Mouse (Mus musculus) limb, embryonic 11.5 days (tissue): ENCODE measurements around the gene Ctsw. TPM values are rescaled to one million over a fixed set of nuclear protein-coding genes. Genes with fewer than 3 reads are reported as not detected.
A peak's percentile ranks its signal among the peaks of the same experiment; 100 is the strongest.

Experiments
- ATAC-seq: fragments of 200-750 bp; cut with Nextera tagmentation; 2 replicates; pipeline ENCODE4 v1.8.0; 2017; ENCODE audit warnings: low read depth; ENCODE audit not compliant: insufficient number of reproducible peaks, low FRiP score, low TSS enrichment
- DNase-seq: peaks from one replicate; pipeline ENCODE4 v3.0.0-alpha.2; 2015; ENCODE audit warnings: low spot score
- H3K27ac ChIP-seq: fragments of 300-500 bp; sonication (generic); replicated peaks from 2 replicates; pipeline ENCODE4 v1.5.1; 2014; ENCODE audit warnings: low read depth, mild to moderate bottlenecking, low read length
- H3K27me3 ChIP-seq: fragments of 300-500 bp; sonication (generic); 2 replicates; pipeline ENCODE4 v1.6.1; 2014; ENCODE audit warnings: mild to moderate bottlenecking, low read length, mixed read lengths; ENCODE audit not compliant: control insufficient read depth, insufficient read depth
- H3K36me3 ChIP-seq: fragments of 300-500 bp; sonication (generic); 2 replicates; pipeline ENCODE4 v1.6.1; 2014; ENCODE audit warnings: mild to moderate bottlenecking, low read length, moderate library complexity, mixed read lengths; ENCODE audit not compliant: control insufficient read depth, insufficient read depth
- H3K4me1 ChIP-seq: fragments of 300-500 bp; sonication (generic); 2 replicates; pipeline ENCODE4 v1.6.1; 2014; ENCODE audit warnings: low read length, mixed read lengths; ENCODE audit not compliant: control insufficient read depth, insufficient read depth
- H3K4me2 ChIP-seq: fragments of 300-500 bp; sonication (generic); 2 replicates; pipeline ENCODE4 v1.6.1; 2014; ENCODE audit warnings: low read depth, mild to moderate bottlenecking, moderate library complexity; ENCODE audit not compliant: severe bottlenecking
- H3K4me3 ChIP-seq: fragments of 300-500 bp; sonication (generic); 2 replicates; pipeline ENCODE4 v1.5.1; 2014; ENCODE audit warnings: low read depth, low read length
- H3K9ac ChIP-seq: fragments of 300-500 bp; sonication (generic); 2 replicates; pipeline ENCODE4 v1.6.1; 2014; ENCODE audit warnings: mild to moderate bottlenecking, low read length
- H3K9me3 ChIP-seq: fragments of 300-500 bp; sonication (generic); 2 replicates; pipeline ENCODE4 v1.6.1; 2016; ENCODE audit warnings: low read length; ENCODE audit not compliant: control insufficient read depth
- WGBS: fragments of 180-500 bp; shearing (Covaris S2); extraction: QIAGEN DNeasy Blood & Tissue Kit; methylation state at CpG from one replicate; pipeline ENCODE4 v1.1.7; 2014; 5-methylcytosine and 5-hydroxymethylcytosine counted together
- polyA plus RNA-seq: library from polyadenylated mRNA; unstranded; fragments of >200 nt; fragmentation: Nextera tagmentation; extraction: Ambion mirVana; gene quantifications from 2 replicates; pipeline ENCODE4 v1.2.1, GENCODE M21; 2014

The Ctsw gene
- polyA plus RNA-seq, 1 experiment from 2014 or later = 1.0 TPM

DNA sequence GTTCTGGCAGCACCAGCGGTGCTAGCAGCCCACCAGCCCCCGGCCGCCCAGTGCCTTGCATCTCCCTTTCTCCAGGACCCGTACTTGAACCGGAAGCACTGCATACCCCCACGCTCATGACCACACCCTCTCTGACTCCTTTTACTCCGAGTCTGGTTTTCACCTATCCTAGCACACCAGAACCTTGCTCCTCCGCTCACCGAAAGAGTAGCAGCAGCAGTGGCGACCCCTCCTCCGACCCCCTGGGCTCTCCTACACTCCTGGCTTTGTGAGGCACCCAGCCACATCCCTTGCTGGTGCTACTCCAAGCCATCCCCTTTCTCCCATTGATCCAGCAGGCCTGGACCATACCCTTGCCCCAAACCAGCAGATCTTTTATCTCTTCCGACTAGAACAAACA, 13.3 kb downstream of the Ctsw start:
- ATAC-seq = no peak
- Histone ChIP-seq H3K27ac (no peak overlapping the region), H3K4me2 (peak overlapping the region; percentile 98; the same call in 1 of the 2 replicates), H3K9ac (no peak overlapping the region), H3K36me3 (no peaks in the 10 kb centered on the region), H3K9me3 (no peaks in the 10 kb centered on the region), H3K4me1 (peaks cover 13% of the 10 kb centered on the region), H3K27me3 (peaks cover under 1% of the 10 kb centered on the region; the same call in 1 of the 2 replicates), H3K4me3 (no peak overlapping the region)
- DNase-seq = no peak
- WGBS = 87% methylated on average over 12 of the region's 12 CpGs

DNA sequence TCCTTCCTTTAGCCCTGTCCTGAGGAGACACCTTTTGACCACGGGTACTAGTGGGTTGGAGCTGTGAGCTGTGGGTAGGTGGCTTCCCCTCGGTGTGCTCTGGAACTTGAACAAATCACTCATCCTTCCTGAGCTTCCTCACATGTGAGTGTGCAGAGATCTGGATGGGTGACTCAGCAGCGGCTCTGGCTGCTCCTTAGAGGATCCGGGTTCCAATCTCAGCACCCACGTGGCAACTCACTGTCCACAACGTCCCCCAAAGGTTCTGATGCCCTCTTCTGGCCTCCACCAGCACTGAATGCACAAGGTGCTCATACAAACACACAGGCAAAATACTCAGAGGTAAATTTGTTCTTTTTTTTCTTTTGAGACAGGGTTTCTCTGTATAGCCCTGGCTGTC, 16.5 kb downstream of the Ctsw start:
- Histone ChIP-seq H3K4me1 (peaks cover 25% of the 10 kb centered on the region), H3K4me3 (no peak overlapping the region)
- 80% methylated on average over 6 of the region's 6 CpGs for WGBS

DNA sequence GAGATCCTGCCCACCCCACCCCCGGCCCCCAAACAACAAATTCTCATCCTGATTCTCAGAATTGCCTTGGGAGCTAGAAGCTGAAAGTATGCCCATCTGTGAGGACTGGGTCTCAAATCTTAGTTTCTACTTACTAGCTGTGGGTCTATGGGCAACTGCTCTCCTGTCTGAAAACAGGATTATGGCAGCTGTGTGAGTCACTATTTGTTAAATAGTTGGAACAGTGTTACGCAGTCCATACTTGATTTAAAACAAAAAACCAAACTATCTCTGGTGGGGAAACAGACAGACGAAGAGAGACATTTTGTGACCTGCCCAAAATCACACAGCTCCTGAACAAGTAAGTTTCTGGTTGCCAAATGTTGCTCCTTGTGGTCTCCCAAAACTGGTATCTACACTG, 18.6 kb downstream of the Ctsw start:
- H3K27ac ChIP-seq = no peak overlapping the region
- H3K9ac ChIP-seq = no peak overlapping the region
- ATAC-seq (no peak), DNase-seq (no peak)
- H3K4me1 ChIP-seq = peaks cover 15% of the 10 kb centered on the region
- no peak overlapping the region for H3K4me3 ChIP-seq
- 88% methylated on average over 3 of the region's 3 CpGs for WGBS
- H3K27me3 ChIP-seq = peaks cover 36% of the 10 kb centered on the region
- no peaks in the 10 kb centered on the region for H3K9me3 ChIP-seq
- no peaks in the 10 kb centered on the region for H3K36me3 ChIP-seq
- H3K4me2 ChIP-seq = no peak overlapping the region

More for the DNA sequence above, 16.5 kb downstream of the Ctsw start:
- Histone ChIP-seq H3K9me3 (no peaks in the 10 kb centered on the region), H3K27me3 (peaks cover 33% of the 10 kb centered on the region), H3K9ac (no peak overlapping the region), H3K36me3 (no peaks in the 10 kb centered on the region), H3K27ac (no peak overlapping the region), H3K4me2 (no peak overlapping the region)
- ATAC-seq (no peak), DNase-seq (no peak)

GRCm38 (mm10) chr19:5448354-5449150, 19.8 kb downstream of the Ctsw start:
- Histone ChIP-seq H3K9me3 (no peaks in the 10 kb centered on the region), H3K4me3 (peak overlapping the region; percentile 40), H3K27me3 (peaks cover 36% of the 10 kb centered on the region), H3K27ac (no peak overlapping the region), H3K36me3 (no peaks in the 10 kb centered on the region), H3K4me2 (peak overlapping the region; percentile 94), H3K4me1 (peaks cover 15% of the 10 kb centered on the region), H3K9ac (peak overlapping the region; percentile 12; the same call in 1 of the 2 replicates)
- DNase-seq (peak; percentile 47), ATAC-seq (no peak)
- WGBS = 7% methylated on average over 36 of the region's 36 CpGs

DNA sequence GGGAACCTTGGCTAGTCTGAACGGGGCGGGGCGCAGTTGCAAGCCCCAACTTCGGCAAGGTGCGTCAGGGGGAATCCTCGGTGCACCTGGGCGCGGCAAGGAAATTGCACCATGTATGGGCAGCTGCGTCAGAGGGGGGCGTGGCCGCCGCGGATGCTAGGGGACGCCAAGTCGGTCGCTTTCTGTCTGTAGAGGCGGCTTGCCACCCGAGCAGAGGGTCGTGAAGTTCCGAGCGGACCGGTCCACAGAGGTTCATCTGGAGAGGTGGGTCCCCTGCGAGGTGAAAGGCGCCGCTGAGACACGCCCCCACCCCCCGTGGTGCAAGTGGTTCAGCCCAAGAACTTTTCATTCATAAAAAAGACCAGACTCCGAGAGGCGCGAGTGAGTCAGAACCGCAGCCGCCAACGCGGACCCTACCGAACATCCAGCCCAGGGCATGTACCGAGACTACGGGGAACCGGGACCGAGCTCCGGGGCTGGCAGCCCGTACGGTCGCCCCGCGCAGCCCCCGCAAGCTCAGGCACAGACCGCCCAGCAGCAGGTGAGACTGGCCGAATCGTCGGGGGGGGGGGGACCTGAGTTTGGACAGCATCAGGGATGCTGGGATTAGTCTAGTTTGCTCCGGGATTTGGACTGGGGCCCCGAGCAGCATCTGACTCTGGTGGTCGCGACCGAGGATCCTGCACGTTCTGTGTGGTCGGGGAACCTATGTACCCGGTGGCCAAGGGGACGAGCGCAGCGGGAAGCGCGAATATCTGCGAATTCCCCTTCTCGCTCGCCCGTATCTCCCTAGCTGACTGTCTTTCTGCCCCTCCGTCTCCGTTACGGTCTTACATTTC, 20.6 kb downstream of the Ctsw start, which contains the start of gene Fosl1:
TSS of gene Fosl1 (plus strand) at position 33 of the 839 bp plus-strand sequence.
- ATAC-seq = peak; percentile 67
- no peaks in the 10 kb centered on the region for H3K36me3 ChIP-seq
- H3K27ac ChIP-seq = no peak within 1 kb of the TSS
- peak within 1 kb of the TSS; percentile 7; the same call in 1 of the 2 replicates for H3K9ac ChIP-seq
- peaks cover 15% of the 10 kb centered on the region for H3K4me1 ChIP-seq
- peak; percentile 80 for DNase-seq
- 1% methylated on average over 70 of the region's 70 CpGs for WGBS
- H3K4me2 ChIP-seq = peak within 1 kb of the TSS; percentile 94
- peak within 1 kb of the TSS; percentile 40 for H3K4me3 ChIP-seq
- H3K27me3 ChIP-seq = peaks cover 36% of the 10 kb centered on the region
- H3K9me3 ChIP-seq = no peaks in the 10 kb centered on the region

GRCm38 (mm10) chr19:5445747-5446146, 22.6 kb downstream of the Ctsw start:
- 94% methylated on average over 5 of the region's 5 CpGs for WGBS
- Histone ChIP-seq H3K4me1 (peaks cover 15% of the 10 kb centered on the region), H3K27me3 (peaks cover 36% of the 10 kb centered on the region), H3K36me3 (no peaks in the 10 kb centered on the region), H3K27ac (no peak overlapping the region), H3K9ac (no peak overlapping the region), H3K9me3 (no peaks in the 10 kb centered on the region), H3K4me2 (no peak overlapping the region), H3K4me3 (no peak overlapping the region)
- DNase-seq = no peak
- ATAC-seq = no peak

- no peak for ATAC-seq
- no peak overlapping the region for H3K9ac ChIP-seq
- peaks cover 15% of the 10 kb centered on the region for H3K4me1 ChIP-seq
- H3K9me3 ChIP-seq = no peaks in the 10 kb centered on the region
- DNase-seq = no peak
- WGBS = 30% methylated on average over 7 of the region's 7 CpGs
- H3K36me3 ChIP-seq = no peaks in the 10 kb centered on the region
- H3K4me2 ChIP-seq = no peak overlapping the region
- H3K27me3 ChIP-seq = peaks cover 36% of the 10 kb centered on the region
- H3K27ac ChIP-seq = no peak overlapping the region
- H3K4me3 ChIP-seq = no peak overlapping the region
Measured at GRCm38 (mm10) chr19:5444954-5445353, 23.4 kb downstream of the Ctsw start.

- H3K27me3 ChIP-seq = peaks cover 30% of the 10 kb centered on the region
- H3K9ac ChIP-seq = no peak overlapping the region
- peaks cover 15% of the 10 kb centered on the region for H3K4me1 ChIP-seq
- DNase-seq (no peak), ATAC-seq (no peak)
- H3K4me3 ChIP-seq = no peak overlapping the region
- no peak overlapping the region for H3K4me2 ChIP-seq
- no peak overlapping the region for H3K27ac ChIP-seq
- no peaks in the 10 kb centered on the region for H3K36me3 ChIP-seq
- H3K9me3 ChIP-seq = no peaks in the 10 kb centered on the region
- WGBS = 60% methylated on average over 9 of the region's 9 CpGs
Measured at GRCm38 (mm10) chr19:5444371-5444908, 23.9 kb downstream of the Ctsw start.
